Mouse (Mus musculus): ENCODE measurements around the gene Cd209f. TPM values are rescaled to one million over a fixed set of nuclear protein-coding genes. Genes with fewer than 3 reads are reported as not detected.
A peak's percentile ranks its signal among the peaks of the same experiment; 100 is the strongest.
"Not testable (repeated sequence)": the region's sequence is repeated elsewhere in the genome, so short reads cannot be mapped to it uniquely, and the experiment has no call there.

The Cd209f gene
- polyA plus RNA-seq (2012; rRNA removed), result 0.41 and 1.2 TPM in 2 replicates

GRCm38 (mm10) chr8:4105735-4106134 lies at the start of gene Cd209f:
TSS of gene Cd209f (minus strand) at chr8:4105835.
- WGBS, result 65% methylated on average over 2 of the region's 2 CpGs
- not testable (repeated sequence) for DNase-seq (ENCODE audit: low read depth, low spot score)

GRCm38 (mm10) chr8:4154878-4155277 lies 49.2 kb upstream of the Cd209f start:
- DNase-seq (ENCODE audit: low read depth, low spot score), result no peak

GRCm38 (mm10) chr8:4147272-4147671 lies 41.6 kb upstream of the Cd209f start:
- DNase-seq (ENCODE audit: low read depth, low spot score), result no peak
- whole genome bisulfite sequencing, result 47% methylated on average over 1 of the region's 1 CpGs

- WGBS, result 59% methylated on average over 3 of the region's 3 CpGs
- DNase-seq (ENCODE audit: low read depth, low spot score), result no peak
Observed at GRCm38 (mm10) chr8:4141721-4142120, 36.1 kb upstream of the Cd209f start.

GRCm38 (mm10) chr8:4139660-4140646 lies 34.3 kb upstream of the Cd209f start:
- 12% methylated on average over 12 of the region's 12 CpGs for WGBS
- DNase-seq (ENCODE audit: low read depth, low spot score), result peak; percentile 57

GRCm38 (mm10) chr8:4133798-4134197 lies 28.2 kb upstream of the Cd209f start, which contains the start of gene Cd209g:
TSS of gene Cd209g (plus strand) at chr8:4134098.
- DNase-seq (ENCODE audit: low read depth, low spot score), result no peak
- 88% methylated on average over 10 of the region's 10 CpGs for WGBS

- not testable (repeated sequence) for DNase-seq (ENCODE audit: low read depth, low spot score)
- WGBS, result 58% methylated on average over 3 of the region's 3 CpGs
Observed at GRCm38 (mm10) chr8:4088514-4088913, 17.1 kb downstream of the Cd209f start.

GRCm38 (mm10) chr8:4087180-4087722 lies 18.4 kb downstream of the Cd209f start:
- WGBS, result 51% methylated on average over 33 of the region's 33 CpGs
- DNase-seq (ENCODE audit: low read depth, low spot score), result not testable (repeated sequence)

Other genes starting within 250 kb of the Cd209f start
- gene Cd209d, start 227.3 kb downstream of the Cd209f start, polyA plus RNA-seq (2012; rRNA removed), result 0.24 and 0.85 TPM in 2 replicates
- 0.11 and 0.84 TPM in 2 replicates for gene Cd209b, start 179.0 kb downstream of the Cd209f start, polyA plus RNA-seq (2012; rRNA removed)
- 0.27 TPM in 1 of 2 replicates, not detected in the other for gene Cd209c, start 151.1 kb downstream of the Cd209f start, polyA plus RNA-seq (2012; rRNA removed)
- gene Cd209g, start 28.3 kb upstream of the Cd209f start, polyA plus RNA-seq (2012; rRNA removed), result 0.27 and 0.45 TPM in 2 replicates
- 6.2 and 7.9 TPM in 2 replicates for gene Evi5l, start 60.7 kb upstream of the Cd209f start, polyA plus RNA-seq (2012; rRNA removed)
- 0.16 and 0.20 TPM in 2 replicates for gene Prr36, start 111.6 kb upstream of the Cd209f start, polyA plus RNA-seq (2012; rRNA removed)
- 0.24 and 0.26 TPM in 2 replicates for gene Lrrc8e, start 121.0 kb upstream of the Cd209f start, polyA plus RNA-seq (2012; rRNA removed)
- gene Map2k7, start 132.9 kb upstream of the Cd209f start, polyA plus RNA-seq (2012; rRNA removed), result 15.6 and 18.7 TPM in 2 replicates
- 1.5 and 1.7 TPM in 2 replicates for gene Gm49320, start 133.0 kb upstream of the Cd209f start, polyA plus RNA-seq (2012; rRNA removed)
- 12.0 and 21.4 TPM in 2 replicates for gene Tgfbr3l, start 142.4 kb upstream of the Cd209f start, polyA plus RNA-seq (2012; rRNA removed)
- gene Snapc2, start 147.2 kb upstream of the Cd209f start, polyA plus RNA-seq (2012; rRNA removed), result 24.6 and 30.5 TPM in 2 replicates
- gene Ctxn1, start 153.4 kb upstream of the Cd209f start, polyA plus RNA-seq (2012; rRNA removed), result 13.0 and 24.6 TPM in 2 replicates
- gene Timm44, start 170.1 kb upstream of the Cd209f start, polyA plus RNA-seq (2012; rRNA removed), result 71.5 and 71.7 TPM in 2 replicates
- 278 and 368 TPM in 2 replicates for gene Ccl25, start 219.4 kb upstream of the Cd209f start, polyA plus RNA-seq (2012; rRNA removed)
- 43.2 and 47.3 TPM in 2 replicates for gene Elavl1, start 219.6 kb upstream of the Cd209f start, polyA plus RNA-seq (2012; rRNA removed)